Mouse (Mus musculus): ENCODE measurements at regions not wholly inside any gene's neighbourhood (a gene's known extent, or its start where the extent isn't known, plus 50 kb on each side); places are given as distances from the start of the nearest gene placed in this dataset.

DNA sequence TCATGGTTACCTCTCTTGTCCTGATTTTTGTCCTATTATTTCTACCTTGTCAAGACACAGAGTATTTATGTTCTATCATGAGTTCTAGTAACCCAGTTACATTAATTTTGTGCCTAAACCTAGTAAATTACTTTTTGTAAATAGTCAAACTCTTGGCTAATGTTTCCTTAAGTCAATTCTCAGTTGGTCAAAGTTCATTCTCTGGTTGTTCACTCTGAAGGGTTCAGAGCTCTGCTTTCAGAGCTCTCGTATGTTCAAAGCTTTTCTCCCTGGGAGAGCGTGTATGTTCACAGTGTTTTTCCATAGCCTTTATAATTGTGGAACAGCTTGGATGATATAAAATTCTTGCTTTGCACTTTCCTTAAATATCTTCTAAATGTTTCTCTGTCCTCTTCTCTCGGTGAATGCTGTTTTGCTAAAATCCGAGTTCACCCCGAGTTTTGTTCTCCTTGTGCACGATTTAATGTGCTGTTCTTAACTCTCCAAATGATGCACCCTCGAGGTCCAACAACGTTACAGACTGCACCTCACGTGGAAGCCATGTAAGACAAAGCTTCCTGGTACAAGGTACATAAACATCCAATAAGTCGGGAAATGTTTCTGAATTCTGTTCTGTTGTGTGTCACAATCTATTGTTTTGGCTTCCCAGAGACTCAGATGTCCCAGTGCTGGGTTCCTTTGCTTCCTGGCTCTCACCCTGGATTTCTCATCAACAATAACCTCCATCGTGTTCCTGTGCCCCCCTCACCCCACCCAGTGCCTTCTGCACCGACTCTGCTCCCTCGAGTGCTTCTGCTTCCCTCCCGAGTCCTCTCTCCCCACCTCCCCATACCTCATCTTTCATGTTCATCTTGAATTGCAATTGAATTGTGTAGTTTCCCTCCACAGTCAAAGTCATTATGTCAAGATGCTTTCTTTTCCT, 90.3 kb upstream of the Npas2 start:
- ATAC-seq (ENCODE audit: insufficient number of reproducible peaks, low FRiP score, low TSS enrichment, low read depth), result no peak
- 75% methylated on average over 14 of the region's 14 CpGs for WGBS
- no peaks in the 10 kb centered on the region; the same call in 1 of the 2 replicates for H3K4me1 ChIP-seq

DNA sequence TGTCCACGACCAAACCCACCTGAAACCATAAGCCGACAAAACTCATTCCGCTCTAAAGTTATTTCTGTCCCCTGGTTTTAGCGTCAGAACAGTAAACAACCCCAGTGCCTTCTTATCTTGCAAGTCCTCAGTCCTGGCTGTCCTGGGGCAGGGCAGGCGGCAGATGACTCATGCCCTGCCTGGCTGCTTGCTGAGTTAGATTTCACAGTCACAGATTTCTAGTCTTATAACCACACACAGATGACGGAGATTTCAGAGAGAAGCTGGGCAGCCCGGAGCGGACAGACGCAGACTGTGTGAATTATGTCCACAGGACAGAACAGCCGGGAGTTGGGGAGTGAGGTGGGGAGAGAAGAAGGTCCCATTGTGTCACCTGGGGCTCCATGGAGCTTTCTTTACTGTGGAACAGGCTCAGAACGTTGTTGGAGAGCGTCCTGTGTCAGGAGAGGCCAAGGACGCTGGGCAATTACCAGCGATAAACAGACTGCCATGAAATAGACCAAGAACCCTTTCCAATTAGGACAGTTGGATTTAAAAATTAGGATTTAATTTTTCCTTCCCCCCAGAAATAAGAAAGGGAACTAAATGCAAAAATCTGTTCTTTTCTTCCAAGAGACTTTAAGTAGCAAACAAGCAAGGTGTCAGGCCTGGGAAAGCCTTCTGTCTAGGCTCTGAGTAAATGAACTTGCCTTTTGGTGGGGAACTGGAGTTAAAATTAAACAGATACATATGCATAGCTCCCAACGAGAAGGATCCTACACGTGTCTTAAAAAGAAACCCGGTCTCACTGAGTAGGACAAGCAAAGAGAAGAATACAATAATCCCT, 87.8 kb upstream of the Npas2 start:
- Histone ChIP-seq H3K27me3 (no peaks in the 10 kb centered on the region), H3K9me3 (no peaks in the 10 kb centered on the region), H3K9ac (no peak overlapping the region), H3K4me3 (no peak overlapping the region), H3K4me1 (no peaks in the 10 kb centered on the region; the same call in 1 of the 2 replicates), H3K27ac (no peak overlapping the region), H3K36me3 (no peaks in the 10 kb centered on the region), H3K4me2 (no peak overlapping the region)
- WGBS, result 43% methylated on average over 17 of the region's 17 CpGs
- no peak for ATAC-seq (ENCODE audit: insufficient number of reproducible peaks, low FRiP score, low TSS enrichment, low read depth)

More for the DNA sequence above, 90.3 kb upstream of the Npas2 start:
- no peaks in the 10 kb centered on the region for H3K9me3 ChIP-seq
- H3K27ac ChIP-seq, result no peak overlapping the region
- no peak overlapping the region for H3K9ac ChIP-seq
- no peak overlapping the region for H3K4me3 ChIP-seq
- H3K27me3 ChIP-seq, result no peaks in the 10 kb centered on the region
- H3K4me2 ChIP-seq, result no peak overlapping the region
- no peaks in the 10 kb centered on the region for H3K36me3 ChIP-seq

DNA sequence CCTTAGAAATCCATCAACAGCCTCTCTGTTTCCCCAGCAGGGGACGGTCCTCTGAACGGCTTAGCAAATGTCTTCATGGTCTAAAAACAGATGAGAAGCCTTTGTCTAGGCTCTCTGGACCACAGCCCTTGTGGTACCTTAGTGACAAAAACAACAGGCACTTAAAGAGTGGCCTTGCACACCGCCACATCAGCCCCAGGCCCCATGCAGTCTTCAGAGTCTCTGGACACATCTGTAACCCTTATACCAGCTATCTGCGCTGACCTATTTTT, 87.2 kb upstream of the Npas2 start:
- no peak overlapping the region for H3K27ac ChIP-seq
- H3K27me3 ChIP-seq, result no peaks in the 10 kb centered on the region
- H3K4me2 ChIP-seq, result no peak overlapping the region
- WGBS, result 64% methylated on average over 4 of the region's 4 CpGs
- H3K4me1 ChIP-seq, result no peaks in the 10 kb centered on the region; the same call in 1 of the 2 replicates
- H3K36me3 ChIP-seq, result no peaks in the 10 kb centered on the region
- H3K4me3 ChIP-seq, result no peak overlapping the region
- H3K9ac ChIP-seq, result no peak overlapping the region
- no peaks in the 10 kb centered on the region for H3K9me3 ChIP-seq
- ATAC-seq (ENCODE audit: insufficient number of reproducible peaks, low FRiP score, low TSS enrichment, low read depth), result no peak

DNA sequence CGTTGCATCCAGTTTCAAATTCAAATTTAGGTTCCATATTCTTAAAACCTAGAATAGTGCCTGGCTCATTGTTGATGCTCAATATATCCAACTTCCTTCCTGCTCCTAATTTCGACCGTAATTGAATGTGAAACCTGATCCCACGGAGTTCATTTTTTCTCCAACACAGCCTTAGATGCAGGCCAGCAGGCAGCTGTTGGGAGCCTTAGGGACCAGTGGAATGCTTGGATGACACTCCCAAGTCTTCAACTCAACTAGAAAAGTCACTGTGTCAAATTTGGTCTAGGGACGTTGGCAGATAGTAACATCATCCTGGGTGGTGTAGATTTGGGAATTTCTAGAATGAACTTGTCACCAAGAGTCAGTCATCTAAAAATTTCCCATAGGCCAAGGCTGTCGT, 86.9 kb upstream of the Npas2 start:
- ATAC-seq (ENCODE audit: insufficient number of reproducible peaks, low FRiP score, low TSS enrichment, low read depth), result no peak
- Histone ChIP-seq H3K4me3 (no peak overlapping the region), H3K4me2 (no peak overlapping the region), H3K9me3 (no peaks in the 10 kb centered on the region), H3K9ac (no peak overlapping the region), H3K36me3 (no peaks in the 10 kb centered on the region), H3K4me1 (no peaks in the 10 kb centered on the region; the same call in 1 of the 2 replicates), H3K27me3 (no peaks in the 10 kb centered on the region), H3K27ac (no peak overlapping the region)
- 45% methylated on average over 6 of the region's 6 CpGs for WGBS

DNA sequence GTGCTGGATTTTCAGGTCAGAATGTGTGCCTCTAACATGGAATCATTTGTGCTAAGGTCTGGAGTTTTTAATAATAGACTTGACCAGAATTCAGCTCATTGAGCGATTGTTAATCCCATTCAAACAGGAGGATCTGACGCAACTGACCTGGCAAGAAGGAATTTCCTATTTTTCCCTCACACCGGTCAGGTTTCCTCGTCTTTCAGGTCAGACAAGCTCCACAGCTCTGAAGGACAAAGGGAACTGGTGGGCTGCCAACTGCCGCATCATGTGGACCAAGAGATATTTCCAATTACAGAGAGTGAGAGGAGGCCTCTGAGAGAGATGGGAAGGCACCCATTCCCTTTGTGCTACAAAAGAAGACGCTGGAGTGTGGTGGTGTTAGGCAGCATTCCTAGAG, 77.2 kb upstream of the Npas2 start:
- Histone ChIP-seq H3K36me3 (no peaks in the 10 kb centered on the region), H3K27me3 (no peaks in the 10 kb centered on the region), H3K27ac (no peak overlapping the region), H3K4me2 (no peak overlapping the region), H3K9me3 (no peaks in the 10 kb centered on the region), H3K4me3 (no peak overlapping the region), H3K9ac (no peak overlapping the region), H3K4me1 (no peaks in the 10 kb centered on the region)
- 83% methylated on average over 6 of the region's 6 CpGs for WGBS
- no peak for ATAC-seq (ENCODE audit: insufficient number of reproducible peaks, low FRiP score, low TSS enrichment, low read depth)

DNA sequence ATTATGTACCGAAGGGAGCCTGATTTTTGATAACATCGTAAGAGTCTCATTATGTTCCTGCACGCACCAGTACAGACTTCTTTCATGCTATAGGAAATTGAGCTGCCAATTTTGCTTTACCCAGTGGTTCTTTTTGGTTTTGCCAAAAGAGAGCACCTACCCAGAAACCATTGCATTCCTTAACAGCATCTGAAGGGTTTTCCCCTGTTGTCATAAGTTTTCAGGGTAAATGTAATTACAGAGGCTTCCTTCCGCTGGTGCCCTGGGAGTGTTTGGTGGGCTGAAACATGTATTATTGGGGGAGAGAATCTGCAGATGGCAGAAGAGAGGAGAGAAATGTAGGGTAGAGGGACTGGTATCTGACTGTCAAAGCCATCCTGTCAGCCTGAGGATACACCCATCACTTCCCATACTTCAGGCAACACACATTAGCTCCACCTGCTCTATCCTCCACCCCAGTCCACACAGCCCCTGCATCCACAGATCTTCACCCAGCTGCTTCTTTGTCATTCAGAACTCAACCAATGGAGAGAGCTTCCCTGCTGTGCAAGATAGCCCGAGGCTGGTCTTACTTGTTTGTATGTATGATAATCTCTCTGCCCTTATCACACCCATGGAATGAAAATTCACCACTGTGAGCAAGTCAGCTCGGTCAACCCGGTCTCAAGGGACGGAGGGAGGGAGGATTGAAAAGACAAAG, 71.1 kb upstream of the Npas2 start:
- no peak overlapping the region for H3K27ac ChIP-seq
- no peaks in the 10 kb centered on the region for H3K9me3 ChIP-seq
- no peak overlapping the region for H3K9ac ChIP-seq
- no peak for ATAC-seq (ENCODE audit: insufficient number of reproducible peaks, low FRiP score, low TSS enrichment, low read depth)
- WGBS, result 75% methylated on average over 8 of the region's 8 CpGs
- no peak overlapping the region for H3K4me3 ChIP-seq
- H3K27me3 ChIP-seq, result no peaks in the 10 kb centered on the region
- H3K36me3 ChIP-seq, result no peaks in the 10 kb centered on the region
- H3K4me2 ChIP-seq, result no peak overlapping the region
- H3K4me1 ChIP-seq, result no peaks in the 10 kb centered on the region

DNA sequence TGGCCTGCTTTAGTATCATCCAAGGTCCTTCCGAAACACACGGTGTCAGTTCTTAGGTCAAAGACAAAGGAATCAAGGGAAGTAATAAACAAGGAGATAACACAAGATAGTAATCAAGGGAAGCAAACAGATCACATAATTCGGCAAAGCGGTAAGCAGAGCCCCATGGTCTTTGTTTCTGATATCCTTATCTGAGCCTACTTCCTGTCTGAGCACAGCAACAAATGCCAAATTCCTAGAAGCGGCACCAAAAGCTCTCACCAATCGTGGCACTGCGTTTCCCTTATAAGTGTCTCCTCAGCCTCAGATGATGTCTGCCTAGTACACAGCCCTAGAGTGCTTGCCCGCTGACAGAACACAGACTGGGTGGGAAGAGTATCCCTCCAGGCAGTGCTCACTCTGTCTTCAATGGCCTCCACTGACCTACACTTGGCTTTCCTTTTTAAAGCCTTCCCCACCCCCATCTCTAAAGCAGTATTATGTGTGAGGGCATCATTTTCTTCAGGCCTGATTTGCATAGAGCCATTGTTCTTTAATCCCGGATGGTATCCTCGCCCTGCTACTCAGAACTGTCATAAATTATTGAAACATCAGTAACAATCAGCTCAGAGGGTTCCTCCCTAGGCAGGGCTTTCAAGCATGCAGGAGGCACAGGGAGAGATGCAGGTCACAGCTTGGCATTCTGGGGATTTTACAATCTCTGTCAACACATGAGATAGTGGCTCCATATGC, 70.3 kb upstream of the Npas2 start:
- no peak overlapping the region for H3K27ac ChIP-seq
- H3K4me3 ChIP-seq, result no peak overlapping the region
- H3K27me3 ChIP-seq, result no peaks in the 10 kb centered on the region
- no peak overlapping the region for H3K9ac ChIP-seq
- no peaks in the 10 kb centered on the region for H3K9me3 ChIP-seq
- H3K36me3 ChIP-seq, result no peaks in the 10 kb centered on the region
- ATAC-seq (ENCODE audit: insufficient number of reproducible peaks, low FRiP score, low TSS enrichment, low read depth), result no peak
- no peak overlapping the region for H3K4me2 ChIP-seq
- H3K4me1 ChIP-seq, result no peaks in the 10 kb centered on the region
- whole genome bisulfite sequencing, result 66% methylated on average over 10 of the region's 10 CpGs

DNA sequence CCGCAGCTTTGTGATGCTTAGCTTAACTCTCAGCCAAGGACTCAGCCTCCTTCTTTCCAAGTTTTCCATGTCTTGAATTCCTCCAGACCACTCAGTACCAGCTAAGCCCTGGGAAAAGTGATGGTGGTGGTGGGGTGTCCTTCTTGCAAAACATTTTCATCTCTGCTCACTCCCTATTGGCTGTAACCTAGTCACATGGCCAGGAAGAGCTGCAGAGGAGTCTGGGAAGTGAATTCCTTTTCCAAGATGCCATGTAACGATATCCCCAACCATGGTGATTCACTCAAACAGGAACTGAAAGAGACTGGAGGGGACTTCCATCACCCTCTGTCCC, 69.8 kb upstream of the Npas2 start:
- WGBS, result 86% methylated on average over 2 of the region's 2 CpGs
- Histone ChIP-seq H3K27me3 (no peaks in the 10 kb centered on the region), H3K4me3 (no peak overlapping the region), H3K4me1 (no peaks in the 10 kb centered on the region), H3K27ac (no peak overlapping the region), H3K9ac (no peak overlapping the region), H3K36me3 (no peaks in the 10 kb centered on the region), H3K9me3 (no peaks in the 10 kb centered on the region), H3K4me2 (no peak overlapping the region)
- no peak for ATAC-seq (ENCODE audit: insufficient number of reproducible peaks, low FRiP score, low TSS enrichment, low read depth)

DNA sequence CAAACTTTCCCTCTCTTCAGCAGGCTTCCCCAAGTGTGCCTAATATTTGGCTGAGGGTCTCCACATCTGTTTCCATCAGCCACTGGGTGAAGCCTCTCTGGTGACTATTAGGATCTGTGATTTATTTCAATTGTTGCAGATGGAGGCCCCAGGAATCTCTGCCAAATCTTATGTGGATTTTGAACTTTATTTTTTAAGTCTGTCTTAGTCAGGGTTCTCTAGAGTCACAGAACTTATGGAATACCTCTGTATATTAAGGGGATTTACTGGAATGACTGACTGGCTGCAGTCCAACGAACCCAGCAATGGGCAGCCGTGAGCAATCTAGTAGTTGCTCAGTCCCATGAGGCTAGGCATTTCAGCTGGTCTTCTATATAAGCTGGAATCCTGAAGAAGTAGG, 59.0 kb upstream of the Npas2 start:
- WGBS, result 35% methylated on average over 2 of the region's 2 CpGs
- Histone ChIP-seq H3K9me3 (no peaks in the 10 kb centered on the region), H3K4me1 (peaks cover 5% of the 10 kb centered on the region; the same call in 1 of the 2 replicates), H3K4me3 (no peak overlapping the region), H3K9ac (no peak overlapping the region), H3K4me2 (no peak overlapping the region), H3K27ac (peak overlapping the region; percentile 69; the same call in 1 of the 2 replicates), H3K36me3 (no peaks in the 10 kb centered on the region), H3K27me3 (no peaks in the 10 kb centered on the region)
- no peak for ATAC-seq (ENCODE audit: insufficient number of reproducible peaks, low FRiP score, low TSS enrichment, low read depth)

DNA sequence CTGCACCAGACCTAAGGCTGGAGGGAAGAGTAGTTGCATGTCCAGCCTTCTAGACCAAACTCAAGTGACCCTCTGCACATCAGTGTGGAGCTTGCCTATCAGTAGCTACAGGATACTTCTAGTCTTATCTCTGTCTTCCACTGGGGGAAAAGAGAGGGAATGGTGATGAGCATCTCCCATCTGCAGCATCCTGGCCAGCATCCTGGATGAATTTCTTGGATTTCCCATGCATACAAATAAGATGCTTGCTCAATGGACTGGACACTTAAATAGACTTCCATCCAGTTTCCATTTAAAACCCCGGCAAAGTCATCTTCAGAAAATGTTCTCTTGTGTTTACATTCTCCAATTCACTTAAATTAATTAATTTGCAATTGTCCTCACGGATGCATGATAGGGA, 50.5 kb upstream of the Npas2 start:
- WGBS, result 90% methylated on average over 2 of the region's 2 CpGs

DNA sequence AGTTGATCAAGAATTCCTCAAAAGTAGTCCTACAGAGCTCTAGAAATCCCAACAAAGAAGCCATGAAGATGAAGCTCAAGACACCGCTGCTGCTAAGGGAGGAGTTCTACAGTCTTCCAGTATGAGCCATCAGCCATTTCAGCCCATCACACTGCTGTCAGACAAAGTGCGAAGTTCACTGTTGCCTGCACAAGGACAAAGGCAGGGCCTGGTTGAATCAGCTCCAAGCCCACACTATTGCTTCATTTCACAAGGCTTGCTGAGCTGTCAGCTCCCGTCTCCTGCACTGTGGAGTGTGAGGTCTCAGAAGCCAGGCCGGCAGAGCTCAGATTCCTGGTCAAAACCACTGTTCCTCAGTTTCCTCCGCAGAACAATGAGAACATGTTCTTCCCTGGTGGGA, 49.9 kb upstream of the Npas2 start:
- no peaks in the 10 kb centered on the region for H3K4me1 ChIP-seq
- ATAC-seq (ENCODE audit: insufficient number of reproducible peaks, low FRiP score, low TSS enrichment, low read depth), result no peak

More for the DNA sequence above, 50.5 kb upstream of the Npas2 start:
- H3K9ac ChIP-seq, result no peak overlapping the region
- no peak for ATAC-seq (ENCODE audit: insufficient number of reproducible peaks, low FRiP score, low TSS enrichment, low read depth)
- H3K4me1 ChIP-seq, result no peaks in the 10 kb centered on the region
- H3K36me3 ChIP-seq, result no peaks in the 10 kb centered on the region
- no peak overlapping the region for H3K4me2 ChIP-seq
- H3K4me3 ChIP-seq, result no peak overlapping the region
- H3K9me3 ChIP-seq, result no peaks in the 10 kb centered on the region
- no peaks in the 10 kb centered on the region for H3K27me3 ChIP-seq
- H3K27ac ChIP-seq, result no peak overlapping the region

More for the DNA sequence above, 49.9 kb upstream of the Npas2 start:
- Histone ChIP-seq H3K9me3 (no peaks in the 10 kb centered on the region), H3K27me3 (no peaks in the 10 kb centered on the region), H3K4me3 (no peak overlapping the region), H3K4me2 (no peak overlapping the region), H3K36me3 (no peaks in the 10 kb centered on the region), H3K27ac (no peak overlapping the region), H3K9ac (no peak overlapping the region)
- 90% methylated on average over 5 of the region's 5 CpGs for WGBS
